Mouse (Mus musculus): Measurements from ENCODE around the gene Tns2. TPM values are rescaled to one million over a fixed set of nuclear protein-coding genes. Genes with fewer than 3 reads are reported as not detected.

Gene Tns2
- polyA plus RNA-seq, 1 experiment from 2014 or later, result 45.9 TPM

- Histone ChIP-seq H3K27me3 (replicated peaks; ENCODE audit: control insufficient read depth, insufficient read depth, low read length) (no peaks in the 10 kb centered on the region), H3K4me1 (ENCODE audit: control insufficient read depth, insufficient read depth, low read length) (peaks cover 6% of the 10 kb centered on the region; the same call in 1 of the 2 replicates), H3K9me3 (ENCODE audit: control insufficient read depth, low read length) (no peaks in the 10 kb centered on the region), H3K4me3 (ENCODE audit: low read depth, low read length) (no peak overlapping the region), H3K27ac (replicated peaks; ENCODE audit: low read depth, low read length) (no peak overlapping the region), H3K4me2 (ENCODE audit: low read depth, low read length) (no peak overlapping the region), H3K36me3 (ENCODE audit: control insufficient read depth, insufficient read depth, low read length) (peaks cover 97% of the 10 kb centered on the region), H3K9ac (ENCODE audit: low read depth, low read length) (no peak overlapping the region)
- DNase-seq (ENCODE audit: low spot score) (no peak), ATAC-seq (ENCODE audit: low read depth) (no peak)
- 91% methylated on average over 6 of the region's 6 CpGs for WGBS
Measured at GRCm38 (mm10) chr15:102112181-102112580, 12.0 kb downstream of the Tns2 start.

- H3K36me3 ChIP-seq (ENCODE audit: control insufficient read depth, insufficient read depth, low read length), result peaks cover 96% of the 10 kb centered on the region
- no peaks in the 10 kb centered on the region for H3K27me3 ChIP-seq (replicated peaks; ENCODE audit: control insufficient read depth, insufficient read depth, low read length)
- no peak overlapping the region for H3K27ac ChIP-seq (replicated peaks; ENCODE audit: low read depth, low read length)
- ATAC-seq (ENCODE audit: low read depth), result no peak
- peaks cover 6% of the 10 kb centered on the region; the same call in 1 of the 2 replicates for H3K4me1 ChIP-seq (ENCODE audit: control insufficient read depth, insufficient read depth, low read length)
- H3K4me3 ChIP-seq (ENCODE audit: low read depth, low read length), result no peak overlapping the region
- no peak for DNase-seq (ENCODE audit: low spot score)
- no peak overlapping the region for H3K9ac ChIP-seq (ENCODE audit: low read depth, low read length)
- H3K9me3 ChIP-seq (ENCODE audit: control insufficient read depth, low read length), result no peaks in the 10 kb centered on the region
- H3K4me2 ChIP-seq (ENCODE audit: low read depth, low read length), result no peak overlapping the region
- WGBS, result 71% methylated on average over 8 of the region's 8 CpGs
Measured at GRCm38 (mm10) chr15:102112827-102113226, 12.6 kb downstream of the Tns2 start.

GRCm38 (mm10) chr15:102113674-102114073 is 13.5 kb downstream of the Tns2 start:
- Histone ChIP-seq H3K4me1 (ENCODE audit: control insufficient read depth, insufficient read depth, low read length) (peaks cover 6% of the 10 kb centered on the region; the same call in 1 of the 2 replicates), H3K27ac (replicated peaks; ENCODE audit: low read depth, low read length) (no peak overlapping the region), H3K4me2 (ENCODE audit: low read depth, low read length) (no peak overlapping the region), H3K27me3 (replicated peaks; ENCODE audit: control insufficient read depth, insufficient read depth, low read length) (no peaks in the 10 kb centered on the region), H3K4me3 (ENCODE audit: low read depth, low read length) (no peak overlapping the region), H3K36me3 (ENCODE audit: control insufficient read depth, insufficient read depth, low read length) (peaks cover 96% of the 10 kb centered on the region), H3K9ac (ENCODE audit: low read depth, low read length) (no peak overlapping the region), H3K9me3 (ENCODE audit: control insufficient read depth, low read length) (no peaks in the 10 kb centered on the region)
- ATAC-seq (ENCODE audit: low read depth), result no peak
- DNase-seq (ENCODE audit: low spot score), result no peak
- WGBS, result 76% methylated on average over 4 of the region's 4 CpGs

- peaks cover 96% of the 10 kb centered on the region for H3K36me3 ChIP-seq (ENCODE audit: control insufficient read depth, insufficient read depth, low read length)
- DNase-seq (ENCODE audit: low spot score), result no peak
- H3K9ac ChIP-seq (ENCODE audit: low read depth, low read length), result no peak overlapping the region
- no peak overlapping the region for H3K27ac ChIP-seq (replicated peaks; ENCODE audit: low read depth, low read length)
- WGBS, result 89% methylated on average over 7 of the region's 7 CpGs
- H3K27me3 ChIP-seq (replicated peaks; ENCODE audit: control insufficient read depth, insufficient read depth, low read length), result no peaks in the 10 kb centered on the region
- no peak overlapping the region for H3K4me3 ChIP-seq (ENCODE audit: low read depth, low read length)
- no peak for ATAC-seq (ENCODE audit: low read depth)
- no peaks in the 10 kb centered on the region for H3K9me3 ChIP-seq (ENCODE audit: control insufficient read depth, low read length)
- no peak overlapping the region for H3K4me2 ChIP-seq (ENCODE audit: low read depth, low read length)
- 0 out of 2 replicates have a peak, but pooled peaks cover 3% of the 10 kb centered on the region for H3K4me1 ChIP-seq (ENCODE audit: control insufficient read depth, insufficient read depth, low read length)
Measured at GRCm38 (mm10) chr15:102114651-102115260, 14.5 kb downstream of the Tns2 start.

GRCm38 (mm10) chr15:102115731-102116231 is 15.6 kb downstream of the Tns2 start:
- Histone ChIP-seq H3K9me3 (ENCODE audit: control insufficient read depth, low read length) (no peaks in the 10 kb centered on the region), H3K36me3 (ENCODE audit: control insufficient read depth, insufficient read depth, low read length) (peaks cover 91% of the 10 kb centered on the region), H3K4me2 (ENCODE audit: low read depth, low read length) (no peak overlapping the region), H3K27ac (replicated peaks; ENCODE audit: low read depth, low read length) (0 out of 2 replicates have a peak overlapping the region, but pooled peaks have one; percentile 68), H3K27me3 (replicated peaks; ENCODE audit: control insufficient read depth, insufficient read depth, low read length) (no peaks in the 10 kb centered on the region), H3K4me3 (ENCODE audit: low read depth, low read length) (no peak overlapping the region), H3K4me1 (ENCODE audit: control insufficient read depth, insufficient read depth, low read length) (0 out of 2 replicates have a peak, but pooled peaks cover 3% of the 10 kb centered on the region), H3K9ac (ENCODE audit: low read depth, low read length) (no peak overlapping the region)
- ATAC-seq (ENCODE audit: low read depth) (no peak), DNase-seq (ENCODE audit: low spot score) (no peak)
- 74% methylated on average over 9 of the region's 9 CpGs for WGBS

- ATAC-seq (ENCODE audit: low read depth) (0 out of 2 replicates have a peak, but pooled peaks have one; percentile 10), DNase-seq (ENCODE audit: low spot score) (peak; percentile 67)
- Histone ChIP-seq H3K4me2 (ENCODE audit: low read depth, low read length) (no peak overlapping the region), H3K9ac (ENCODE audit: low read depth, low read length) (0 out of 2 replicates have a peak overlapping the region, but pooled peaks have one; percentile 22), H3K4me3 (ENCODE audit: low read depth, low read length) (no peak overlapping the region), H3K36me3 (ENCODE audit: control insufficient read depth, insufficient read depth, low read length) (peaks cover 91% of the 10 kb centered on the region), H3K27me3 (replicated peaks; ENCODE audit: control insufficient read depth, insufficient read depth, low read length) (no peaks in the 10 kb centered on the region), H3K27ac (replicated peaks; ENCODE audit: low read depth, low read length) (peak overlapping the region; percentile 68), H3K4me1 (ENCODE audit: control insufficient read depth, insufficient read depth, low read length) (0 out of 2 replicates have a peak, but pooled peaks cover 3% of the 10 kb centered on the region), H3K9me3 (ENCODE audit: control insufficient read depth, low read length) (no peaks in the 10 kb centered on the region)
- 70% methylated on average over 11 of the region's 11 CpGs for WGBS
Measured at GRCm38 (mm10) chr15:102116753-102117415, 16.7 kb downstream of the Tns2 start.

- Histone ChIP-seq H3K4me2 (ENCODE audit: low read depth, low read length) (no peak overlapping the region), H3K4me1 (ENCODE audit: control insufficient read depth, insufficient read depth, low read length) (0 out of 2 replicates have a peak, but pooled peaks cover 6% of the 10 kb centered on the region), H3K4me3 (ENCODE audit: low read depth, low read length) (no peak overlapping the region), H3K27me3 (replicated peaks; ENCODE audit: control insufficient read depth, insufficient read depth, low read length) (no peaks in the 10 kb centered on the region), H3K9ac (ENCODE audit: low read depth, low read length) (no peak overlapping the region), H3K27ac (replicated peaks; ENCODE audit: low read depth, low read length) (peak overlapping the region; percentile 68), H3K36me3 (ENCODE audit: control insufficient read depth, insufficient read depth, low read length) (peaks cover 88% of the 10 kb centered on the region), H3K9me3 (ENCODE audit: control insufficient read depth, low read length) (no peaks in the 10 kb centered on the region)
- DNase-seq (ENCODE audit: low spot score) (peak; percentile 55), ATAC-seq (ENCODE audit: low read depth) (peak; percentile 41; the same call in 1 of the 2 replicates)
- 53% methylated on average over 19 of the region's 19 CpGs for WGBS
Measured at GRCm38 (mm10) chr15:102117461-102118443, 17.5 kb downstream of the Tns2 start.

GRCm38 (mm10) chr15:102118591-102118990 is 18.4 kb downstream of the Tns2 start:
- 0 out of 2 replicates have a peak, but pooled peaks cover 6% of the 10 kb centered on the region for H3K4me1 ChIP-seq (ENCODE audit: control insufficient read depth, insufficient read depth, low read length)
- H3K9me3 ChIP-seq (ENCODE audit: control insufficient read depth, low read length), result no peaks in the 10 kb centered on the region
- no peak overlapping the region for H3K4me3 ChIP-seq (ENCODE audit: low read depth, low read length)
- no peaks in the 10 kb centered on the region for H3K27me3 ChIP-seq (replicated peaks; ENCODE audit: control insufficient read depth, insufficient read depth, low read length)
- ATAC-seq (ENCODE audit: low read depth) (no peak), DNase-seq (ENCODE audit: low spot score) (no peak)
- WGBS, result 70% methylated on average over 4 of the region's 4 CpGs
- H3K4me2 ChIP-seq (ENCODE audit: low read depth, low read length), result no peak overlapping the region
- H3K27ac ChIP-seq (replicated peaks; ENCODE audit: low read depth, low read length), result peak overlapping the region; percentile 33; the same call in 1 of the 2 replicates
- H3K36me3 ChIP-seq (ENCODE audit: control insufficient read depth, insufficient read depth, low read length), result peaks cover 86% of the 10 kb centered on the region
- peak overlapping the region; percentile 14; the same call in 1 of the 2 replicates for H3K9ac ChIP-seq (ENCODE audit: low read depth, low read length)
